Mouse (Mus musculus): ENCODE measurements around the gene Acta1. TPM values are rescaled to one million over a fixed set of nuclear protein-coding genes. Genes with fewer than 3 reads are reported as not detected.
A peak's percentile ranks its signal among the peaks of the same experiment; 100 is the strongest.

The Acta1 gene
- total RNA-seq (2021), result 1 to 10 TPM in 1 of 2 experiments, under 1 TPM in 1; 0.83 to 3.7 TPM
- long read RNA-seq, experiment 1, transcript Acta1-201 (7 exons, 1,446 nt), result major isoform, 308 of 365 reads
- long read RNA-seq, experiment 1, partial matches to known transcripts, result 49 of 365 reads
- long read RNA-seq, experiment 1, other reads (novel, unspliced or antisense), result 8 of 365 reads
- long read RNA-seq, experiment 2, result 0 reads

GRCm38 (mm10) chr8:123894502-123895097 lies at the start of gene Acta1:
TSS of gene Acta1 (minus strand) at chr8:123894751.
- no peak for DNase-seq

- no peak for DNase-seq
Measured at GRCm38 (mm10) chr8:123929026-123929425, 34.5 kb upstream of the Acta1 start.

GRCm38 (mm10) chr8:123925671-123926070 lies 31.1 kb upstream of the Acta1 start:
- no peak for DNase-seq

GRCm38 (mm10) chr8:123924719-123925118 lies 30.2 kb upstream of the Acta1 start:
- DNase-seq, result peak; percentile 74 to 84

- DNase-seq, result no peak
Measured at GRCm38 (mm10) chr8:123914635-123915034, 20.1 kb upstream of the Acta1 start.

GRCm38 (mm10) chr8:123912265-123912664 lies 17.7 kb upstream of the Acta1 start:
- DNase-seq, result no peak

GRCm38 (mm10) chr8:123907604-123908003 lies 13.1 kb upstream of the Acta1 start:
- DNase-seq, result no peak

- DNase-seq, result peak; percentile 28 to 64
Measured at GRCm38 (mm10) chr8:123902653-123903052, 8.1 kb upstream of the Acta1 start.

- DNase-seq, result no peak
Measured at GRCm38 (mm10) chr8:123899366-123899765, 4.8 kb upstream of the Acta1 start.

GRCm38 (mm10) chr8:123898576-123898975 lies 4.0 kb upstream of the Acta1 start:
- DNase-seq, result no peak

GRCm38 (mm10) chr8:123896774-123897173 lies 2.2 kb upstream of the Acta1 start:
- no peak for DNase-seq

GRCm38 (mm10) chr8:123896366-123896761 lies 1.8 kb upstream of the Acta1 start:
- no peak for DNase-seq

GRCm38 (mm10) chr8:123895680-123896365 lies 1.3 kb upstream of the Acta1 start:
- no peak for DNase-seq

GRCm38 (mm10) chr8:123895230-123895629 lies 679 bp upstream of the Acta1 start:
- DNase-seq, result no peak

GRCm38 (mm10) chr8:123893413-123893812 lies 1.1 kb downstream of the Acta1 start:
- no peak for DNase-seq

GRCm38 (mm10) chr8:123892586-123893155 lies 1.9 kb downstream of the Acta1 start:
- no peak for DNase-seq

GRCm38 (mm10) chr8:123891883-123892585 lies 2.5 kb downstream of the Acta1 start:
- peak; percentile 12 to 16 for DNase-seq

- DNase-seq, result peak; percentile 70 to 82
Measured at GRCm38 (mm10) chr8:123891271-123891670, 3.3 kb downstream of the Acta1 start.

GRCm38 (mm10) chr8:123889797-123890196 lies 4.8 kb downstream of the Acta1 start:
- DNase-seq, result no peak

GRCm38 (mm10) chr8:123887956-123888355 lies 6.6 kb downstream of the Acta1 start:
- no peak for DNase-seq

GRCm38 (mm10) chr8:123887163-123887562 lies 7.4 kb downstream of the Acta1 start:
- DNase-seq, result no peak

Data from adrenal gland, postnatal 36 days (tissue).